Mouse (Mus musculus) MEL (cell line): ENCODE measurements around the gene Psmb9. TPM values are rescaled to one million over a fixed set of nuclear protein-coding genes. Genes with fewer than 3 reads are reported as not detected.

Experiments used
- DNase-seq: peaks from one replicate; pipeline ENCODE4 v3.0.0; 2011; ENCODE audit warnings: low read depth, low spot score
- H3K27ac ChIP-seq: 2 replicates; pipeline ENCODE4 v1.5.1; 2012; ENCODE audit warnings: low read depth, mild to moderate bottlenecking, control low read depth, low read length, moderate library complexity; ENCODE audit not compliant: control insufficient read depth
- H3K27me3 ChIP-seq, 2 experiments: fragments of 150-350 bp in 1 of 2; sonication (generic) in 1 of 2; 2 replicates each; pipeline ENCODE4 v1.6.1; 2012; ENCODE audit warnings: low read length in 2 of 2, mild to moderate bottlenecking in 2 of 2, improper control_type of control experiment in 1 of 2, moderate library complexity in 1 of 2; ENCODE audit not compliant: insufficient read depth in 2 of 2, control insufficient read depth in 1 of 2
- H3K36me3 ChIP-seq, 2 experiments: 2 replicates each; pipeline ENCODE4 v1.6.1; 2012 to 2014; ENCODE audit warnings: low read length in 2 of 2, improper control_type of control experiment in 1 of 2, inconsistent platforms in 1 of 2, mild to moderate bottlenecking in 1 of 2; ENCODE audit not compliant: insufficient read depth in 2 of 2, control insufficient read depth in 1 of 2
- H3K4me1 ChIP-seq, 2 experiments: fragments of 150-350 bp in 1 of 2; sonication (generic) in 1 of 2; 2 replicates each; pipeline ENCODE4 v1.6.1; 2012; ENCODE audit warnings: low read length in 2 of 2, improper control_type of control experiment in 1 of 2, mild to moderate bottlenecking in 1 of 2; ENCODE audit not compliant: insufficient read depth in 2 of 2, control insufficient read depth in 1 of 2
- H3K4me3 ChIP-seq, 2 experiments: fragments of 150-350 bp in 1 of 2; sonication (generic) in 1 of 2; 2 replicates each; pipeline ENCODE4 v1.5.1; 2012; ENCODE audit warnings: low read depth in 2 of 2, low read length in 2 of 2, mild to moderate bottlenecking in 2 of 2, moderate library complexity in 2 of 2, control low read depth in 1 of 2, improper control_type of control experiment in 1 of 2; ENCODE audit not compliant: control insufficient read depth in 1 of 2, insufficient read depth in 1 of 2
- H3K79me2 ChIP-seq: 2 replicates; pipeline ENCODE4 v1.6.1; 2012; ENCODE audit warnings: mild to moderate bottlenecking, low read length, moderate library complexity; ENCODE audit not compliant: control insufficient read depth, poor library complexity, insufficient read depth
- H3K9ac ChIP-seq: 2 replicates; pipeline ENCODE4 v1.6.1; 2012; ENCODE audit warnings: low read depth, mild to moderate bottlenecking, control low read depth, low read length, moderate library complexity; ENCODE audit not compliant: control insufficient read depth, poor library complexity, severe bottlenecking
- H3K9me3 ChIP-seq: fragments of 150-350 bp; sonication (generic); replicated peaks from 2 replicates; pipeline ENCODE4 v1.6.1; 2012; ENCODE audit warnings: mild to moderate bottlenecking, low read length, improper control_type of control experiment, moderate library complexity; ENCODE audit not compliant: insufficient read depth
- CTCF ChIP-seq, 3 experiments: IDR thresholded peaks in 2 of 3; conservative IDR thresholded peaks in 1 of 3; 2 replicates each; pipeline ENCODE4 v1.5.1; 2011 to 2012; ENCODE audit warnings: low read length in 3 of 3, low read depth in 2 of 3, mild to moderate bottlenecking in 2 of 3, improper control_type of control experiment in 1 of 3, inconsistent platforms in 1 of 3, mixed read lengths in 1 of 3, moderate library complexity in 1 of 3; ENCODE audit not compliant: control insufficient read depth in 1 of 3, insufficient read depth in 1 of 3, poor library complexity in 1 of 3, severe bottlenecking in 1 of 3
- GABPA ChIP-seq: IDR thresholded peaks from 2 replicates; pipeline ENCODE4 v1.6.1; 2012; ENCODE audit warnings: low read depth, mild to moderate bottlenecking, inconsistent platforms, low read length, improper control_type of control experiment, moderate library complexity
- HCFC1 ChIP-seq: IDR thresholded peaks from 2 replicates; pipeline ENCODE4 v1.6.1; 2012; ENCODE audit warnings: low read depth, mild to moderate bottlenecking, inconsistent platforms, low read length, improper control_type of control experiment, moderate library complexity
- KAT2A ChIP-seq: conservative IDR thresholded peaks from 2 replicates; pipeline ENCODE4 v1.6.1; 2012; ENCODE audit warnings: low read depth, low read length, improper control_type of control experiment, inconsistent platforms
- MAZ ChIP-seq: IDR thresholded peaks from 2 replicates; pipeline ENCODE4 v1.6.1; 2012; ENCODE audit warnings: low read depth, mild to moderate bottlenecking, inconsistent platforms, low read length, improper control_type of control experiment
- MEF2A ChIP-seq: IDR thresholded peaks from 2 replicates; pipeline ENCODE4 v1.6.1; 2014; ENCODE audit warnings: low read depth, mild to moderate bottlenecking, inconsistent platforms, low read length, improper control_type of control experiment; ENCODE audit not compliant: poor library complexity, insufficient replicate concordance, severe bottlenecking; ENCODE audit errors: extremely low read depth
- MXI1 ChIP-seq: IDR thresholded peaks from 2 replicates; pipeline ENCODE4 v1.6.1; 2011; ENCODE audit warnings: mild to moderate bottlenecking, low read depth, low read length, improper control_type of control experiment
- MYB ChIP-seq: IDR thresholded peaks from 2 replicates; pipeline ENCODE4 v1.6.1; 2011; ENCODE audit warnings: mild to moderate bottlenecking, low read depth, low read length, improper control_type of control experiment
- POLR2AphosphoS5 ChIP-seq: IDR thresholded peaks from 2 replicates; pipeline ENCODE4 v1.6.1; 2012; ENCODE audit warnings: low read depth, borderline replicate concordance, mild to moderate bottlenecking, inconsistent platforms, low read length, moderate library complexity, mixed read lengths
- RCOR1 ChIP-seq: IDR thresholded peaks from 2 replicates; pipeline ENCODE4 v1.6.1; 2012; ENCODE audit warnings: low read depth, mild to moderate bottlenecking, inconsistent platforms, low read length, improper control_type of control experiment
- TBP ChIP-seq: IDR thresholded peaks from 2 replicates; pipeline ENCODE4 v1.8.0; 2011; ENCODE audit warnings: low read depth, low read length, improper control_type of control experiment
- UBTF ChIP-seq: IDR thresholded peaks from 2 replicates; pipeline ENCODE4 v1.6.1; 2012; ENCODE audit warnings: low read depth, mild to moderate bottlenecking, inconsistent platforms, low read length, improper control_type of control experiment, moderate library complexity, borderline replicate concordance; ENCODE audit not compliant: insufficient read depth
- USF2 ChIP-seq, 2 experiments: IDR thresholded peaks; 2 replicates each; pipeline ENCODE4 v1.6.1; 2011 to 2012; ENCODE audit warnings: improper control_type of control experiment in 2 of 2, low read length in 2 of 2, borderline replicate concordance in 1 of 2, inconsistent platforms in 1 of 2, low read depth in 1 of 2, mild to moderate bottlenecking in 1 of 2; ENCODE audit not compliant: insufficient read depth in 1 of 2
- ZKSCAN1 ChIP-seq: IDR thresholded peaks from 2 replicates; pipeline ENCODE4 v1.6.1; 2012; ENCODE audit warnings: low read depth, mild to moderate bottlenecking, inconsistent platforms, low read length, improper control_type of control experiment, moderate library complexity
- ZMIZ1 ChIP-seq: IDR thresholded peaks from 2 replicates; pipeline ENCODE4 v1.6.1; 2012; ENCODE audit warnings: low read depth, mild to moderate bottlenecking, inconsistent platforms, low read length, improper control_type of control experiment, moderate library complexity
- polyA plus RNA-seq, 2 experiments: library from polyadenylated mRNA; stranded (reverse) in 1 of 2; unstranded in 1 of 2; fragments of >175 nt in 1 of 2; fragments of >200 nt in 1 of 2; gene quantifications; 2 replicates each; pipeline versions ENCODE4 v1.2.1 to v1.2.4; 2012; ENCODE audit warnings: low replicate concordance in 2 of 2, low read depth in 1 of 2; ENCODE audit not compliant: insufficient read length in 2 of 2, insufficient read depth in 1 of 2, missing spikeins in 1 of 2
- total RNA-seq: library from RNA; depleted of rRNA; stranded (reverse); fragments of 300-350 nt; gene quantifications from 2 replicates; pipeline ENCODE4 v1.2.3, GENCODE M21; 2012

Gene Psmb9
- total and polyA plus RNA-seq, 3 experiments = 14.7 to 24.9 TPM; not detected in 1

GRCm38 (mm10) chr17:34201506-34202055, 14.0 kb upstream of the Psmb9 start:
- no peaks in the 10 kb centered on the region for H3K9me3 ChIP-seq
- H3K27ac ChIP-seq = no peak overlapping the region
- peaks cover 9 to 14% of the 10 kb centered on the region in 2 experiments for H3K4me1 ChIP-seq
- H3K27me3 ChIP-seq = no peaks in the 10 kb centered on the region
- H3K36me3 ChIP-seq = peaks cover 0 to 8% of the 10 kb centered on the region in 2 experiments; a peak in 2 of 4 replicates
- no peak overlapping the region for H3K9ac ChIP-seq
- H3K79me2 ChIP-seq = peaks cover 28% of the 10 kb centered on the region
- no peak for TF ChIP-seq TBP
- no peak for TF ChIP-seq HCFC1
- TF ChIP-seq CTCF (IDR thresholded peaks at IDR 0.05 in 2 of 3, conservative IDR thresholded peaks at IDR 0.05 in 1 of 3; ENCODE audit: control insufficient read depth in 1 of 3, insufficient read depth in 1 of 3, low read depth in 2 of 3, low read length in 3 of 3, poor library complexity in 1 of 3, severe bottlenecking in 1 of 3) = no peak
- TF ChIP-seq POLR2AphosphoS5 = no peak
- TF ChIP-seq MYB = no peak
- no peak for TF ChIP-seq KAT2A
- TF ChIP-seq MXI1 = no peak
- TF ChIP-seq RCOR1 = no peak
- TF ChIP-seq ZKSCAN1 = no peak
- no peak for TF ChIP-seq MAZ
- TF ChIP-seq GABPA = no peak
- TF ChIP-seq MEF2A = no peak
- no peak for DNase-seq
- H3K4me3 ChIP-seq = no peak overlapping the region

- Histone ChIP-seq H3K4me1 (peaks cover 12 to 13% of the 10 kb centered on the region in 2 experiments), H3K27me3 (no peaks in the 10 kb centered on the region), H3K9me3 (no peaks in the 10 kb centered on the region), H3K36me3 (peaks cover 0 to 4% of the 10 kb centered on the region in 2 experiments; a peak in 1 of 4 replicates)
- no peak for DNase-seq
- TF ChIP-seq GABPA = no peak
- TF ChIP-seq UBTF = no peak
- no peak for TF ChIP-seq ZMIZ1
- TF ChIP-seq MYB = no peak
- no peak for TF ChIP-seq ZKSCAN1
- TF ChIP-seq USF2 (IDR thresholded peaks at IDR 0.05; ENCODE audit: borderline replicate concordance in 1 of 2, insufficient read depth in 1 of 2, low read depth in 1 of 2, low read length in 2 of 2) = no peak
- TF ChIP-seq, all 39 proteins: peak for 0
- Histone ChIP-seq H3K27ac (no peak overlapping the region), H3K9ac (no peak overlapping the region), H3K4me3 (no peak overlapping the region), H3K79me2 (peaks cover 28% of the 10 kb centered on the region)
Measured at GRCm38 (mm10) chr17:34200772-34201505, 13.4 kb upstream of the Psmb9 start.
